Mouse (Mus musculus) C2C12 (cell line): Measurements from ENCODE around the gene Insc.

ENCODE experiments used
- CEBPB ChIP-seq: IDR thresholded peaks from one replicate; pipeline ENCODE4 v1.6.1; 2011; ENCODE audit warnings: low read depth, mild to moderate bottlenecking, control low read depth, moderate library complexity
- CTCF ChIP-seq: IDR thresholded peaks from one replicate; pipeline ENCODE4 v1.5.1; 2011; ENCODE audit not compliant: control insufficient read depth, insufficient read depth, insufficient read length
- FOSL1 ChIP-seq: IDR thresholded peaks from one replicate; pipeline ENCODE4 v1.8.0; 2011; ENCODE audit warnings: mild to moderate bottlenecking, low read length; ENCODE audit not compliant: poor library complexity, insufficient read depth, severe bottlenecking
- MAX ChIP-seq: IDR thresholded peaks from one replicate; pipeline ENCODE4 v1.6.1; 2011; ENCODE audit warnings: mild to moderate bottlenecking, control low read depth
- MYOD1 ChIP-seq: IDR thresholded peaks from one replicate; pipeline ENCODE4 v1.6.1; 2011; ENCODE audit warnings: low read depth; ENCODE audit not compliant: control insufficient read depth, insufficient read length
- MYOG ChIP-seq: IDR thresholded peaks from one replicate; pipeline ENCODE4 v1.6.1; 2011; ENCODE audit not compliant: control insufficient read depth, insufficient read length; ENCODE audit errors: extremely low read depth
- USF1 ChIP-seq: IDR thresholded peaks from one replicate; pipeline ENCODE4 v1.6.1; 2011; ENCODE audit warnings: low read depth, mild to moderate bottlenecking, control low read depth, moderate library complexity

DNA sequence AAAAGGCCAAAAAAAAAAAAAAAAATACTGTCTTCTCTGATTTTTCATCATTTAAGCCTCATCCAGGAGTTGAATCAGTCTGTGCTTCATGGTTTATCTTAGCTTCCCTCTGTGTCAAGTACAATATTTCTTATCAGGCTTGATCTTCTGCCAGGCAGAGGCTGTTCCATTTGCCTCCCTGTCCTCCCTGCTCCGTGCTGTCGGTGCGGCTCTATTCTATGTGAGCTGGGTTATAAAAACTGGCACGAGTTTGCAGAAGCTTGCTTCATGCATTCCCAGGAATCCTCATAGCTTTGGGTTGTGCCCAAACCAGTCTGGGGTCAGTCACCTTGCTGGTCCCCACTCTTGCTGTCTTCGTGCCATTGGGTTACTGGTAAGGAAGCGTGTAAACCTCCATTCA, 12.3 kb upstream of the Insc start:
- no peak for TF ChIP-seq CTCF
- no peak for TF ChIP-seq FOSL1
- no peak for TF ChIP-seq MAX
- TF ChIP-seq MYOD1, result no peak
- no peak for TF ChIP-seq USF1
- TF ChIP-seq MYOG, result no peak
- no peak for TF ChIP-seq CEBPB
